Mouse (Mus musculus) olfactory bulb, adult 2 months (tissue): ENCODE results near the gene B230219D22Rik.

ENCODE experiments used
- CTCF ChIP-seq: fragments of 200-500 bp; IDR thresholded peaks from 2 replicates; pipeline ENCODE4 v1.5.1; 2012; ENCODE audit warnings: low read depth, mild to moderate bottlenecking, low read length, moderate library complexity; ENCODE audit not compliant: insufficient read depth
- POLR2A ChIP-seq: fragments of 200-500 bp; IDR thresholded peaks from 2 replicates; pipeline ENCODE4 v1.6.1; 2012; ENCODE audit warnings: mild to moderate bottlenecking, low read depth, low read length, moderate library complexity; ENCODE audit not compliant: insufficient read depth

DNA sequence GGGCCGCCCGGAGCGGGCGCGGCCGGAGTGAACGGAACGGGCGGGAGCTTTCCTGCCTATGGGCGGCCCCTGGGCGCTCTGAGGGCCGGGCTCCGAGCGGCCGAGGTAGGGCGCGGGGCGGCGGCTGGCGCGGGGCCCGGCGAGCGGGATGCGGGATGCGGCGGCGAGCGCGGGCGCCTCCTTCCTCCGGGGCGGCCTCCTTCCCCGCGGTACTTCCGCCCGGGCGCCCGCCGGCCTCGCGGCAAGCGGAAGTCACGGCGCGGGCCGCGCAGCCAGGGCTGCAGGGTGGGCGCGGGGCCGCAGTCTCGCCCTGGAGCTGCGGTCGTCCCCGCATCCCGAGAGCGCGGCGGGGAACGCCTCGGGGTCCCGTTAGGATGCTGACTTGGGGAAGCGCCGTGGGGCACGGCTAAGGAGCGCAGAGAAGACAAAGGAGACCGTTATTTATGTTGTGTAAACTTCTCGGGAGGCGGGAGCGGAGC lies 358 bp downstream of the B230219D22Rik start:
- TF ChIP-seq CTCF: no peak
- TF ChIP-seq POLR2A: no peak; the same call in 1 of the 2 replicates
